Mouse (Mus musculus): ENCODE measurements around the gene Ift27. TPM values are rescaled to one million over a fixed set of nuclear protein-coding genes. Genes with fewer than 3 reads are reported as not detected.

The Ift27 gene
- total RNA-seq, 2 experiments from 2014 or later, result 28.6 to 30.7 TPM

GRCm38 (mm10) chr15:78172899-78173817 is 749 bp downstream of the Ift27 start:
- no peak for DNase-seq (ENCODE audit: low spot score in 2 of 2)

- DNase-seq (ENCODE audit: low spot score in 2 of 2), result peak in 1 of 2 experiments; percentile 56
Measured at GRCm38 (mm10) chr15:78172256-78172898, 1.5 kb downstream of the Ift27 start.

GRCm38 (mm10) chr15:78171651-78172050 is 2.3 kb downstream of the Ift27 start:
- no peak for DNase-seq (ENCODE audit: low spot score in 2 of 2)

GRCm38 (mm10) chr15:78170708-78171107 is 3.2 kb downstream of the Ift27 start:
- DNase-seq (ENCODE audit: low spot score in 2 of 2), result no peak

- peak; percentile 30 to 48 for DNase-seq (ENCODE audit: low spot score in 2 of 2)
Measured at GRCm38 (mm10) chr15:78169566-78169965, 4.3 kb downstream of the Ift27 start.

- no peak for DNase-seq (ENCODE audit: low spot score in 2 of 2)
Measured at GRCm38 (mm10) chr15:78165292-78165691, 8.6 kb downstream of the Ift27 start.

GRCm38 (mm10) chr15:78164466-78164865 is 9.4 kb downstream of the Ift27 start:
- no peak for DNase-seq (ENCODE audit: low spot score in 2 of 2)

GRCm38 (mm10) chr15:78161946-78162345 is 12.0 kb downstream of the Ift27 start:
- no peak for DNase-seq (ENCODE audit: low spot score in 2 of 2)

GRCm38 (mm10) chr15:78158335-78158734 is 15.6 kb downstream of the Ift27 start:
- DNase-seq (ENCODE audit: low spot score in 2 of 2), result no peak

GRCm38 (mm10) chr15:78157824-78158223 is 16.1 kb downstream of the Ift27 start:
- DNase-seq (ENCODE audit: low spot score in 2 of 2), result no peak

- DNase-seq (ENCODE audit: low spot score in 2 of 2), result no peak
Measured at GRCm38 (mm10) chr15:78157330-78157729, 16.6 kb downstream of the Ift27 start.

GRCm38 (mm10) chr15:78155421-78155820 is 18.5 kb downstream of the Ift27 start:
- DNase-seq (ENCODE audit: low spot score in 2 of 2), result no peak

- DNase-seq (ENCODE audit: low spot score in 2 of 2), result no peak
Measured at GRCm38 (mm10) chr15:78153045-78153775, 20.7 kb downstream of the Ift27 start.

GRCm38 (mm10) chr15:78148565-78148964 is 25.3 kb downstream of the Ift27 start:
- DNase-seq (ENCODE audit: low spot score in 2 of 2), result no peak

GRCm38 (mm10) chr15:78140226-78140625 is 33.7 kb downstream of the Ift27 start:
- DNase-seq (ENCODE audit: low spot score in 2 of 2), result no peak

- no peak for DNase-seq (ENCODE audit: low spot score in 2 of 2)
Measured at GRCm38 (mm10) chr15:78134606-78135005, 39.3 kb downstream of the Ift27 start.

- no peak for DNase-seq (ENCODE audit: low spot score in 2 of 2)
Measured at GRCm38 (mm10) chr15:78133389-78133788, 40.5 kb downstream of the Ift27 start.

- peak; percentile 82 to 83 for DNase-seq (ENCODE audit: low spot score in 2 of 2)
Measured at GRCm38 (mm10) chr15:78119704-78120103, 54.2 kb downstream of the Ift27 start, which contains the start of gene Cacng2. Cacng2 (minus strand) TSS chr15:78120028.

GRCm38 (mm10) chr15:78119248-78119647 is 54.7 kb downstream of the Ift27 start:
- no peak for DNase-seq (ENCODE audit: low spot score in 2 of 2)

GRCm38 (mm10) chr15:78118275-78118995 is 55.5 kb downstream of the Ift27 start:
- DNase-seq (ENCODE audit: low spot score in 2 of 2), result no peak

- DNase-seq (ENCODE audit: low spot score in 2 of 2), result no peak
Measured at GRCm38 (mm10) chr15:78117731-78118130, 56.2 kb downstream of the Ift27 start.

Data from left cerebral cortex, adult 18-20 months (tissue).